Mouse (Mus musculus) kidney, adult 18-20 months (tissue): ENCODE results near the gene Rdh16.
"Not testable (repeated sequence)": the region's sequence is repeated elsewhere in the genome, so short reads cannot be mapped to it uniquely, and the experiment has no call there.

ENCODE experiments used
- DNase-seq: peaks from one replicate; pipeline ENCODE4 v3.0.0; 2021

Rdh16 gene

DNA sequence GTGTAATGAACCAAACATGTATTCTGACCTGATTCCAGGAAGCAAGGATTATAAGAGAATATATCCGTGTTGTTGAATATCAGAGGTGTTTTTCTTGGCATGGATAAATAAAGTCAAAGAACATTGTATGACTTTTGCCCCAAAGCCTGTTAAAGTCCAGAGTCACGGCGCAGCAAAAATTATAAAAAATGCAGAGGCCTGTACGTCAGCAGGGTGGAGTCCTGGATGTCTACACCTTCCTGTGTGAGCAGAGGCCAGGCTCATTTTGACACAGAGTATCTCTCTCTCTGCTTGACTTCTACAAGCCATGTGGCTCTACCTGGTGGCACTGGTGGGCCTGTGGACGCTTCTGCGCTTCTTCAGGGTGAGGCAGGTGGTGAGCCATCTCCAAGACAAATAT lies at the start of gene Rdh16:
TSS of gene Rdh16 (plus strand) at position 262 of the 400 bp plus-strand sequence.
- peak; percentile 73 for DNase-seq

DNA sequence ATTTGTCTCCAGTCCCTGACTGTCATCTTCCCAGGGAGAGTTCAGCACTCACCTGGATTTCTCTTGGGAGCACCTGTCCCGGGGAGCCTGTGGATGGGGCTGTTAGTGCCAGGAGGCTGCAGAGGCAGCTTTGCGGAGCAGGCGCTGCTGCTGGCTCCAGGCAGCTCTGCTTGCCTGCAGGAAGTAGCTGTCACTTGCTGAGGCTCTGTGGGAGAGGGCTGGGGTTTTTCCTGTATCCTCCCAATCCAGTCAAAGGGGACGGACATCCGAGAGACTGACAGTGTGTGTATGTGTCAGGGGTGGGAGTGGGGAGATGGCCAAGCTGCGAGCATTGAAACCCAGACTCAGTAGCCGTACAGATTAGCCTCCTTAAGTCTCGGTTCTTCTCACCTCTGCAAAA lies 49.4 kb upstream of the Rdh16 start, which contains the start of gene Gpr182:
TSS of gene Gpr182 (minus strand) at position 185 of the 400 bp plus-strand sequence.
- peak; percentile 46 for DNase-seq

DNA sequence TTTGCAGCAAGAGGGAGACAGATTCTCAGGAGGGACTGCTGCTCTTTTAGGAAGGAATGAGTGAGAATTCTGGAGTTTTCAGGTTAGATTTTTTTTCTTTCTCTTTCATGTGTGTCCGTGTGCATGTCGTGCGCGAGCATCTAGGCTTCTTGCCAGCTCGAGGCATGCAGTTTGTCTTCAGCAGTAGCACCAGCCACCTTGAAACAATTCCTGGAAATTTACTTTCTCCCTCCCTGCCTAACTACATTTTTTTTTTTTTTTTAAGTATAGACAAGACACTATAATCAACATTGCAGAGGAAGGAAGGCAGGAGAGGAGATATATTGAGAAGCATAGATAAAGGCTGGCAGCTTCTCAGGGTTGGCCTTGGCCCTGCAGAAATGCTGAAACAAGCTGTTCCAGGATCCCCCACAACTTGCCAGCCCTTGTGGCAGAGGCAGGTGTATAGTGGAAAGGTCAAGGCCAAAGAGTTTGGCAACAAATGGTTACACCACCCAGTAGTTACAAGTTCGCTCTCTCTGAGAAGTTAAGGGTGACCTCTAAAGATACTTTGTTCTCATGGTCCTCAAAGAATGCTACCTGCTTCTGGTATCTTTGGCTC lies 46.3 kb upstream of the Rdh16 start:
- peak; percentile 41 for DNase-seq

DNA sequence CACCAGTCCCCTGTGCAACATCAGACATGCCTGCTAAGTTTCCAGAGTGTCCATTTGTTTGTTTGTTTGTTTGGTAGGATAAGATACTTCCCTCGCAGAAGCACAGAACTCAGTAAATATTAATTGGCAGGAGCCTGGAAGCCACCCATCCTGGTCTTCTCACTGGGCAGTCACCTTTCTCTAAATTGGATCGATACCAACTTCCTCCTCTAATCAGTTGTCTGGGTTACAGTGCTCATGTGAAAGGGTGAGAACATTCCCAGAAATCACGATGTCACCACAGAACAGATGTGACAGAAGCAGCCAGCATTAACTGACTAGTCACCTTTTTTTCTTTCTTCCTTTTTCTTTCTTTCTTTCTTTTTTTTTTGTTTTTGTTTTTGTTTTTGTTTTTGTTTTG lies 45.7 kb upstream of the Rdh16 start:
- no peak for DNase-seq

DNA sequence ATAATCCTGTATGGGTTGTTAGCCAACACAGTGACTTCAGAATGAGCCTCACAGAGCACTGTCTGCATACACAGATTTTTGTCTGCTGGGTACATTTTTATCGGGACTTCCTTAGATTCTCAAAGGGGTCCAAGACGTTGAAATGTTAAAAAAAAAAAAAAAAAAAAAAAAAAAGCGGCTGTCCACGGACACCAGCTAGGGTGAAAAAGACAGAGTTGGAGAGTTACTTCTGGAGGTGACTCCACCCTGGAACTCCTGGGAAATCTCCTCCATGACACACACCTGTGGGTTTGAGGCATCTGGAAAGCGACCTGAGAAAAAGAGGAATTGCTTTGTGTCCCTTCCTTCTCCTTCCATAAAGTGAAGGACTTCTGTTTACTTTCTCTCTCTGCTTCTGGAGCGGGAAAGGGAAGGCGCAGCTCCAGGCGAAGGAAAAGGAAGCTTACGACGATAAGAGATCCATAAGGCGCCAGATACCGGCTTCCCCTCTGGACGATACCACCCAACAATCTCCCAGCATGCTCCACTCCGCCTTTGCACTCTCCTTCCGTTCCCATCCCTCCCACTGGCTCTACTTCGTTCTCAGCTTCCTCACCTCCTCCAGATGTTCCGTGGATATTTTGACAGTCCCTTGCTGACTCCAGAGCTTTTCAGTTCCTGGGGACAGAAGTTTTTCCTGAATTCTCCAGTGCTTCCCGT lies 45.0 kb upstream of the Rdh16 start:
- DNase-seq: peak; percentile 18

DNA sequence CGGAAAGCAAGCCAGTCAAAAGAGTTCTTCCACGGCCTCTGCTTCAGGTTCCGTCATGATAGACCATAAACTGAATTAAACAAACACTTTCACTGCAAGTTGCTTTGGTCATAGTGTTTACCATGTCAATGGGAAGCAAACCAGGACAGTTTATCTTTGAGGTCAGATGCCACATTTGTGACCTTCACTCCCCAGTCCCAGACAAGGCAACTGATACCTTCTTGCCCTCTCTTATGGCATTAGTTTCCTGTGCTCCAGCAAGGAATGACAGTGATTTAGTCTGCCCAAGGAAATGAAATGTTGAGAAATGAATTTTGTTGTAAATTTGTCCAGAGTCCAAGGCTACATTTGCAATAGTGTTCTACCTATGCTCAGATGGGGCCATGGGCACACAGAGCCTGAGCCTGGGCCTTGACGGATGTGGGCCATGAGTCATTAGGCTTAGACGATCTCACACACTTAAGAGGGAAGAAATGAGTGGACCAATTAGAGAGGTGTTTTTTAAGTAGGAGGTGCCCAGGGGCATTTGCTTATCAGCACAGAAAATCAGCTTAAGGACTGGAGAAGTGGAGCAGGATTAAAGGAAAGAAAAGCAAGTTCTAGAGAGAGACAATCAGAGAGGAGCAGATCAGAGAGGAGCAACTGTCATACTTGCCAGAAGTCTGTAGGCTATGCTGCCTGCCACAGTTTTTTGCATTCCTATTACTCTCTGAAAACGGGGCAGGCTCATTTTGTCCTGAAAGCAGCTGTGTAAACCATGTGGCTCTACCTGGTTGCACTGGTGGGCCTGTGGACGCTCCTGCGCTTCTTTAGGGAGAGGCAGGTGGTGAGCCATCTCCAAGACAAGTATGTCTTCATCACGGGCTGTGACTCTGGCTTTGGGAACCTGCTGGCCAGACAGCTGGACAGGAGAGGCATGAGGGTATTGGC lies 41.5 kb upstream of the Rdh16 start, which contains the start of the genes Rdh1 and Rdh16f1:
TSS of gene Rdh1 (plus strand) at position 541 of the 930 bp plus-strand sequence.
TSS of gene Rdh16f1 (plus strand) at position 607 of the 930 bp plus-strand sequence.
- peak; percentile 1 for DNase-seq

DNA sequence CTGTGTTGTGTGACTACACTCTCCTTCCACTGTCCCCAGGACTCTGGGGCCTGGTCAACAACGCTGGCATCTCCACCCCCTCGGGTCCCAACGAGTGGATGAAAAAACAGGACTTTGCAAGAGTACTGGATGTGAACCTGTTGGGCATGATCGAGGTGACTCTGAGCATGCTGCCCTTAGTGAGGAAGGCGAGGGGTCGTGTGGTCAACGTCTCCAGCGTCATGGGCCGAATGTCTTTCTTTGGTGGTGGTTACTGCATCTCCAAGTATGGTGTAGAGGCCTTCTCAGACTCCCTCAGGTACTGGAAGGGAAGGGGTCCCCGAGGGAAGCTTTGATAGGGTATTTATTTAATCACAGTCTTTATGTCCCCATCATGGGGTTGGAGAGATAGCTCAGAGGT lies 38.0 kb upstream of the Rdh16 start:
- peak; percentile 1 for DNase-seq

DNA sequence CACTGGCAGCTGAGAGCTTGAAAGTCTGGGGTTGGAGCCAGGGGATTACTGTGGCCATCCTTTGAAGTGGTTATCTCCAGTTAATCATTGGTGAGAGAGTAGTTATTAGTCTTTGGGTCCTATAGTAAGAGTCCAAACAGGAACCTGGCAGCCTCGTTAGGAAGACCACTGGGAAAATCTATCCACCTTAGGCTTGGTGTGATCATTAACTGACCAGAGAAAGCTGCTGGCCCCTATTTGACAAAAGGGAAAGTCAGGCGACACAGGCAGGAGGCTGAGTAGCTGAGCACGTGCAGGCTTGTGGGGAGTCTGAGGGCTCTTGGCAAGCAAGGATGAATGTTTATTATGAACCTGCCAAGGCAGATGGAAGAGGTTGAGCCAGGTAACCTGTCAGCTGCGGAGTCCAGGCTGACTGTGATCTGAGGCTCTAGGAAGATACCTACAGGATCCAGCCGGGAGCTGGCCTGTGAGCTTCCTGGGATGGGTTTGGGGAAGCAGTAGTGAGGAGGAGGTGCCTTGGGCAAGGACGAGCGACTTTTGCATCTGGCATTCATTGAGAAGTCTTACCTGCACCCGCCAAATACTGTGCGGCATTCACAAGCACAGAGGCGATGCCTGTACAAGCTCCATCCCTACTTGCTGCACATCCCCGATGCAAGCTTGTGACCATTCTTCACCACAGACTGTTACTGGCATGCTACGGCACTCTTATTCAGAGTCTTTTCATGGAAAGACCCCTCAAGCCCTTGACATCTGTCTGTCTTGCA lies 36.9 kb upstream of the Rdh16 start:
- DNase-seq: peak; percentile 67

DNA sequence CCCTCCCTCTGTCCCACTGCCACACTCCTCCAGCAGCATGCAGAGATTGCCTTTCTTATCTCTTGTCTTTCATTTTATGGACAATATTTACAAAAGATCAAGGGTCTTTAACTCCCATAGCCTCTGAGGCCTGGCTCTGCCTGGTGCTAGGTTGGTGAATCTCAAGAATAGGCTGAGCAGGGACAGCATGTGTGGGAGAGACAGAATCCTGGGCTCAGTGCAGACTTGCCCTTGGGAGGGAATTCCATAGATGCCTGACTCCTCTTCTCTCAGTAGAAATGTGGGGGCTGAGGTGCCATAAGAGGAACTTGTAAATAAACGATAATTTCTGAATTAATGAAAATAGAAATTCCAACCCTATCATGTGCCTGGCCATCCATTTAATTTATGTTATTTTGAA lies 34.4 kb upstream of the Rdh16 start:
- peak; percentile 1 for DNase-seq

DNA sequence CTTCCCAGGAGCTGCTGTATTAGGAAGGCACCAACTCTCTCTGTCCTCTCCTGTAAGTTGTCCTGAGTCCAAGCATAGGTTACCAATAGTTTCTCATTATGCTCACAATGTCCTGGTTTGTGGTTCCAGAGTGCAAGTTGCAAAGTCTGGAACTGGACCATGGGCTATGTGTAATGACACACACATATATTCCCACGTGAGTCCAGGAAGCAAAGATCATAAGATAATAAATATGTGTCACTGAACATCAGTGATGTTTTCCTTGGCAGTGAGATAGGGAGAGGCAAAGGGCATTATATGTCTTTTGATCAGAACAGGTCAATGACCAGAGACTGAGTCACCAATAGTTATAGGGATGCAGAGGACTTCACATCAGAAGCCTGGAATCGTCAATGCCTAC lies 24.9 kb upstream of the Rdh16 start, which contains the start of gene Rdh9:
TSS of gene Rdh9 (plus strand) at position 376 of the 400 bp plus-strand sequence.
- DNase-seq: no peak

DNA sequence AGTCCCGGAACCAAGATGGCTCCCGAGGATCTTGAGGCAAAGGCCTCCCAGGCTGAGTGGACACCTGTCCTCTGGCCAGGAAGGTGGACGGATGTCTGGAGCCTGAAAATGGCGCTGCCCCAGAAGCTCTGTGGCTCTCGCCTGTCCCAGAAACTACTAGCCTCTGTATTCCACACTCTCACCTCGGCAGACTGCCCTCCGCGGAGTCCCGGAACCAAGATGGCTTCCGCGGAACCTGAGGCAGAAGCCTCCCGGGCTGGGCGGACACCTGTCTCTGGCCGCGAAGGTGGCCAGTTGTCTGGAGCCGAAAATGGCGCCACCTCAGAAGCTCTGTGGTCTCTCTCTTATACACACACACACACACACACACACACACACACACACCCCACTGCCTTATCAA lies 18.6 kb upstream of the Rdh16 start:
- not testable (repeated sequence) for DNase-seq

DNA sequence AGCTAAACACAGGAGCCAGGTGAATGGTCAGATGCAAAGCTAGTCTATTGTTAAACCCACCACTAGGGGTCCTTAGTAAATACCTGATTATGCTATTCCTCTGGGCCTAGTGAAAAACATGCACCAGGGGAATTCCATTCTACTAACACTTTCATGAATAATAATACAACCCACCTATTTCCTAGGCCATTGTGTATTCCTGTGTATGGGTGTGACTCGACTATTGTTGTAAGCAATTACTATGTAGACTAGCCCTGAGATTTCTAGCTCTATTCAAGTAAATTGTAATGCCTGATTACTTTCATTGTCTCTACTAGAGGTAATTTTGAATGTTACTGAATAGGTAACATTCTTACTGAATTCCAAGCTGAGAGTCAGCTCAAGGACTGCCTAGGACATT lies 15.5 kb upstream of the Rdh16 start:
- not testable (repeated sequence) for DNase-seq

DNA sequence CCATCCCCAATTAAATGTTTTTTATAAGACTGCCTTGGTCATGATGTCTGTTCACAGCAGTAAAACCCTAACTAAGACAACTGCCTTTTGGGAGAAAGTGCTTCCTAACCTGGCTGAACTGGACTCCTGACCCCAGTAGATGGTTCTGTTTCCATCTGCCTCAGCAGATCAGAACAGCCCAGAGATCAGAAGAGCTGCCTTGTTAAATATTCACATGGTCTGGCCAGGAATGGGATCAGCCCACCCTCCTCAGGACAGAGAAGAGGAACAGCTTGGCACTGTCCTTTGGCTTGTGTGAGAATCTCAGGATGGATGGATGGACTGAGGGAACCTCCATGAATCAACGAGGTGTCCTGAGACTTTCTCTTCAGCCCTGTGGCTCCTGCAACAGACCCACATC lies 1.7 kb upstream of the Rdh16 start:
- DNase-seq: peak; percentile 55

DNA sequence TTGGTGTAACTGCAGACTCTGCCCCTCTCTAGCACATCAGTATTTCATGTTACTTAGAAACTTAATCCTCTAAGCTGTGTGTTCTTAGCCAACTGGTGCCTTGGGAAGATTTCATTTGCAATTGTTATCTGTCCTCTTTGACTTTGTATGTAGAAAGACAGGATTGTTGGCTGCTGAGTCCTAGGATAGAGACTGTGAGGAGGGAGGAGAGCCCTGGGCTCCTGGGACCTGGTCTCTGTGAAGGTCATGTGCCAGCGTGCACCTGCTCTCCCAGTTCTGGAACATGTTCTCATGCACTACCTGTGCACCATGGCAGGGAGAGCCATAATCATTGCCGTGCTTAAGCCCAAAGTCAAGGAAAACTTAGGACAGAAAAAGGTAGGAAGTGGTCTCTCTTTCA lies 660 bp downstream of the Rdh16 start:
- DNase-seq: peak; percentile 38

DNA sequence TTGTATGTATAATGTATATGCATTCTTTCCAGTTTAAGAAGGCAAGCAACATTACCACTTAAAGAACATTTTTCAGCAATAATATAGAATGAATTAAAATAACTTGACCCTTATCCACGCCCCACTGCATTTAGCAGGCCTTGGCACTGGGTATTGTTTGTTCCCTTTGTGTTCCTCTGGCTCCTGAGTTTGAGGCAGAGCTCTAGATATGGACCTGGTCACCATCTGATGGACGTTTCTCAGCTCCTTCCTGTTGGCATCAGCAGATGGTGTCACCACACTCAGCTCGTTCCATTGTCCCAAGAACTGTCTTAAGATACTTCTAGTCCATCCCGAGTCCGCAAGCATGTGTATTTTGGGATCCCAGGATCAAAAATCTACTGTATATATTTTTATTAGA lies 1.3 kb downstream of the Rdh16 start:
- no peak for DNase-seq

DNA sequence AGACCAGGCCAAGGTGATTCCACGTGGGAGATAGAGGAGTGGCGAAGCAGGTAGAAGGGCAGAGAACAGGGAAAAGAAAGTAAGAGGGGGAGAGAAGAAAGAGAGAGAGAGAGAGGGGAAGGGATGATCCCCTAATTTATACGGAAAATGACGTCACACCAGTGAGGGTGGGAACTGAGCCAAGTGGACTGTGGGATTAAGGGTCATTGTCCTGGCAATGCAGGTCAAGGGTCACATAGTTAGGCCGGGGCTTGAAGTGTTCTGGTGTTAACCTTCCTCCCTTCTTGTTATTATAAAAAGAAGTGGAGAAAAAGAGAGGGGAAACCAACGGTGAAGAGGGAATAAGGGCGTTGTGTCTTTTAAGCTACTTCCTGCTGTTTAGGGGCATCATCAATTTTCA lies 3.5 kb downstream of the Rdh16 start:
- DNase-seq: peak; percentile 63

DNA sequence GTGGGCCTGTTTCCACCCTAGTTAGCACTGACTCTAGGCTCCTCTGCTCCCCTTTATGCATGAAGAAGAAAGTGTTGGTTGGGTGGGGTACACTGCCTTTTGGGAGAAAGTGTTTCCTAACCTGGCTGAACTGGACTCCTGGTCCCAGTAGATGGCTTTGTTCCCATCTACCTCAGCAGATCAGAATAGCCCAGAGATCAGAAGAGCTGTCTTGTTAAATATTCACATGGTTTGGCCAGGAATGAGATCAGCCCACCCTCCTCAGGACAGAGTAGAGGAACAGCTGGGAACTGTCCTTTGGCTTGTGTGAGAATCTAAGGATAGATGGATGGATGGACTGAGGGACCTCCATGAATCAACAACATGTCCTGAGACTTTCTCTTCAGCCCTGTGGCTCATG lies 14.9 kb downstream of the Rdh16 start:
- no peak for DNase-seq

DNA sequence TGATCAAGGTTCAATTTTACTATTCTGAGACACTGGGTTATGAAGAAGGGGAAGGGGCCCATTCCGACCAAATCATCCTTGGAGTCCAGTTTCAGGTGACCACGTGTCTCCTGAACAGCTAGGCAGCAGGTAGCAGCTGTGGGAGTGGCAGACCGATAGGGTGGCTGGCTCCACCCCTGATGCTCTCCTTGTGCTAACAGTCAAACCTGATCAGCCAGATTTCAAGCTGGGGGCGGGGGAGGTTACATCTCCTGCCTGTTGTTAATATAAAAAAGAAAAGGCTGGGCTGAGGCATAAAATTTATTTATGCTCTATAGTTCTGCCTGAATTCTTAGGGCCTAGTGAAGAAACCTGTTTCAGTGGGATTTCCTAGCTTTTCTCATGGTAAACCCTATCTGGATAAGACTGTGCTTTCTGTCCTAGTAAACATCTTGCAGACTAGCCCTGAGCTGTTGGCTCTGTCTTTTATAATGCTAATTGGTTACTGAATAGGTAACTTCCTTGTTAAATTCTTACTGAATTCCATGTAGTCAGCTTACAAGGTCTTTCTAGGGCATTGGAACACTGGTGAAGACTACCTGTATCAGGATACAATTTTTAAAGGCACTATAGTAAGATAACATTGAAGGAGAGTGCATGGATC lies 16.4 kb downstream of the Rdh16 start:
- not testable (repeated sequence) for DNase-seq

DNA sequence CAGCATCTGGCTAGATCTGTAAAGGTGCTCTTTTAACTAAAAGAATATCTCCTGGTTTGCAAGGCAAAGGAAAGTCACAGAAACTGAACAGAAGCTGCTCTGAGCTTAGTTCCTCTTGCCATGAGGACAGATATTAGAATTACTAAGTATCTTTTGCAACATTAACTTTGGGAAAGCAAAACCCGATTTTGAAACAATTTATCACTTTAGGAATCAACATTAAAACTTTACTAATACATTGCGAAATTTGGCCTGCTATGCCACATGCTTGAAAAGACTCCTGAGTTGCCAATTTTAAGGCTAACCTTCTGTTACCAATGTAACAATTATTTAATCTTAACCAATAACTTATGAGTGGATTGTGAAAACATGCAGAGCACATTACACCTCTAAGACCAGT lies 20.9 kb downstream of the Rdh16 start:
- not testable (repeated sequence) for DNase-seq

DNA sequence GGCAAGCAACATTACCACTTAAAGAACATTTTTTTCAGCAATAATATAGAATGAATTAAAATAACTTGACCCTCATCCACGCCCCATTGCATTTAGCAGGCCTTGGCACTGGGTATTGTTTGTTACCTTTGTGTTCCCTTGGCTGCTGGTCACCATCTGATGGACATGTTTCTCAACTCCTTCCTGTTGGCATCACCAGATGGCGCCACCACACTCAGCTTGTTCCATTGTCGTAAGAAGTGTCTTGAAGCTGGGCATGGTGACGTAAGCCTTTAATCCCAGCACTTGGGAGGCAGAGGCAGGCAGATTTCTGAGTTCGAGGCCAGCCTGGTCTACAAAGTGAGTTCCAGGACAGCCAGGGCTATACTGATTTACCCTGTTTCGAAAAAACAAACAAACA lies 24.4 kb downstream of the Rdh16 start:
- DNase-seq: no peak

DNA sequence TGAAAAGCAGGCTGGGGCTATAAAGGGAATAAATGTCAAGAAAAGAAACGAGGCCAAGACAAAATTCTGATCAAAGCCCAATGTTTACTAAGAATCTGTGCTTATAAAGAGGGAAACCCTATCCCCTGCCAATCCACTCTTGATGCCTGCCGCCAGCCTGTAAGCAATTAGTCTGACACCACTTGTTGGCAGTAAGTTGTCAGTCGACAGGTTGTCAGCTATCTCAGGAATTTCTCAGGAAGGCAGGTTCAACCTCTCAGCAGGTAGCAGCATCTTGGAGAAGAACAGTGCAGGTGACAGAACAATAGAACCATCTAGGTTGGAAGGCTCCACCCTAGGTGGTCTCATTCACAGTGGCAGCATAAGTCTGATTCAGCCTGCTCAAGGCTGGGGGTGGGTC lies 28.2 kb downstream of the Rdh16 start:
- DNase-seq: no peak

DNA sequence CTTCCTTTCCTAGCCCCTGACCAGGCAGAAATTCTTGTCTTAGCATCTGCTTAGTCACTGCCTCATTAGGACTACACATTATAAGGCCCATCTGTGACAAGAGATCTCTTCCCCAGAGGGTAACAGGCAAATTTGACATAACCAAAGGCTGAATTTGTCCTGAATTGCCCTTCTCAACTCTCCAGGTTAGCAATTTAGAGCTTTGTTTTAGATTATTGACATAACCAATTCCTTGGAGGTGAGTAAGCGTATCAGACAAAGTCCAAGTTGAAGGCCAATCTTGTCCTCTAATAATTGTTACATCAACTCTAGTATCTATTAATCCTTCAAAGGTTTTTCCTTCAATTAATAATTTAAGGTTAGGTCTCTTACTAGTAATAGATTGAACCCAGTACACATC lies 33.2 kb downstream of the Rdh16 start:
- DNase-seq: not testable (repeated sequence)
